Mouse (Mus musculus) liver, embryonic 14.5 days (tissue): ENCODE results near the gene Itpkb.

Experiments
- CTCF ChIP-seq: IDR thresholded peaks from 2 replicates; pipeline ENCODE4 v1.5.1; 2016; ENCODE audit warnings: antibody characterized with exemption, low read depth, control low read depth
- EP300 ChIP-seq: IDR thresholded peaks from 2 replicates; pipeline ENCODE4 v1.6.1; 2016; ENCODE audit warnings: antibody characterized with exemption, low read depth

GRCm38 (mm10) chr1:180382358-180382757, 52.1 kb downstream of the Itpkb start:
- TF ChIP-seq CTCF (no peak), EP300 (no peak)
